Mouse (Mus musculus) MEL (cell line): Measurements from ENCODE around the gene Zfp575. TPM values are rescaled to one million over a fixed set of nuclear protein-coding genes. Genes with fewer than 3 reads are reported as not detected.
A peak's percentile ranks its signal among the peaks of the same experiment; 100 is the strongest.

Source experiments
- DNase-seq: peaks from one replicate; pipeline ENCODE4 v3.0.0; 2011; ENCODE audit warnings: low read depth, low spot score
- H3K27ac ChIP-seq: 2 replicates; pipeline ENCODE4 v1.5.1; 2012; ENCODE audit warnings: low read depth, mild to moderate bottlenecking, control low read depth, low read length, moderate library complexity; ENCODE audit not compliant: control insufficient read depth
- H3K27me3 ChIP-seq, 2 experiments: fragments of 150-350 bp in 1 of 2; sonication (generic) in 1 of 2; 2 replicates each; pipeline ENCODE4 v1.6.1; 2012; ENCODE audit warnings: low read length in 2 of 2, mild to moderate bottlenecking in 2 of 2, improper control_type of control experiment in 1 of 2, moderate library complexity in 1 of 2; ENCODE audit not compliant: insufficient read depth in 2 of 2, control insufficient read depth in 1 of 2
- H3K36me3 ChIP-seq, 2 experiments: 2 replicates each; pipeline ENCODE4 v1.6.1; 2012 to 2014; ENCODE audit warnings: low read length in 2 of 2, improper control_type of control experiment in 1 of 2, inconsistent platforms in 1 of 2, mild to moderate bottlenecking in 1 of 2; ENCODE audit not compliant: insufficient read depth in 2 of 2, control insufficient read depth in 1 of 2
- H3K4me1 ChIP-seq, 2 experiments: fragments of 150-350 bp in 1 of 2; sonication (generic) in 1 of 2; 2 replicates each; pipeline ENCODE4 v1.6.1; 2012; ENCODE audit warnings: low read length in 2 of 2, improper control_type of control experiment in 1 of 2, mild to moderate bottlenecking in 1 of 2; ENCODE audit not compliant: insufficient read depth in 2 of 2, control insufficient read depth in 1 of 2
- H3K4me3 ChIP-seq, 2 experiments: fragments of 150-350 bp in 1 of 2; sonication (generic) in 1 of 2; 2 replicates each; pipeline ENCODE4 v1.5.1; 2012; ENCODE audit warnings: low read depth in 2 of 2, low read length in 2 of 2, mild to moderate bottlenecking in 2 of 2, moderate library complexity in 2 of 2, control low read depth in 1 of 2, improper control_type of control experiment in 1 of 2; ENCODE audit not compliant: control insufficient read depth in 1 of 2, insufficient read depth in 1 of 2
- H3K79me2 ChIP-seq: 2 replicates; pipeline ENCODE4 v1.6.1; 2012; ENCODE audit warnings: mild to moderate bottlenecking, low read length, moderate library complexity; ENCODE audit not compliant: control insufficient read depth, poor library complexity, insufficient read depth
- H3K9ac ChIP-seq: 2 replicates; pipeline ENCODE4 v1.6.1; 2012; ENCODE audit warnings: low read depth, mild to moderate bottlenecking, control low read depth, low read length, moderate library complexity; ENCODE audit not compliant: control insufficient read depth, poor library complexity, severe bottlenecking
- H3K9me3 ChIP-seq: fragments of 150-350 bp; sonication (generic); replicated peaks from 2 replicates; pipeline ENCODE4 v1.6.1; 2012; ENCODE audit warnings: mild to moderate bottlenecking, low read length, improper control_type of control experiment, moderate library complexity; ENCODE audit not compliant: insufficient read depth
- CHD1 ChIP-seq: IDR thresholded peaks from 2 replicates; pipeline ENCODE4 v1.6.1; 2012; ENCODE audit warnings: low read depth, mild to moderate bottlenecking, inconsistent platforms, low read length, improper control_type of control experiment
- CHD2 ChIP-seq: IDR thresholded peaks from 2 replicates; pipeline ENCODE4 v1.6.1; 2011; ENCODE audit warnings: low read length, improper control_type of control experiment
- CTCF ChIP-seq, 3 experiments: IDR thresholded peaks in 2 of 3; conservative IDR thresholded peaks in 1 of 3; 2 replicates each; pipeline ENCODE4 v1.5.1; 2011 to 2012; ENCODE audit warnings: low read length in 3 of 3, low read depth in 2 of 3, mild to moderate bottlenecking in 2 of 3, improper control_type of control experiment in 1 of 3, inconsistent platforms in 1 of 3, mixed read lengths in 1 of 3, moderate library complexity in 1 of 3; ENCODE audit not compliant: control insufficient read depth in 1 of 3, insufficient read depth in 1 of 3, poor library complexity in 1 of 3, severe bottlenecking in 1 of 3
- E2F4 ChIP-seq: IDR thresholded peaks from 2 replicates; pipeline ENCODE4 v1.6.1; 2011; ENCODE audit warnings: low read depth, low read length, improper control_type of control experiment, borderline replicate concordance
- ETS1 ChIP-seq: IDR thresholded peaks from 2 replicates; pipeline ENCODE4 v1.6.1; 2012; ENCODE audit warnings: low read depth, mild to moderate bottlenecking, inconsistent platforms, low read length, improper control_type of control experiment, moderate library complexity
- GATA1 ChIP-seq: IDR thresholded peaks from 2 replicates; pipeline ENCODE4 v1.6.1; 2011; ENCODE audit warnings: low read depth, low read length, improper control_type of control experiment
- HCFC1 ChIP-seq: IDR thresholded peaks from 2 replicates; pipeline ENCODE4 v1.6.1; 2012; ENCODE audit warnings: low read depth, mild to moderate bottlenecking, inconsistent platforms, low read length, improper control_type of control experiment, moderate library complexity
- MAX ChIP-seq: IDR thresholded peaks from 2 replicates; pipeline ENCODE4 v1.6.1; 2011; ENCODE audit warnings: low read length, improper control_type of control experiment
- MAZ ChIP-seq: IDR thresholded peaks from 2 replicates; pipeline ENCODE4 v1.6.1; 2012; ENCODE audit warnings: low read depth, mild to moderate bottlenecking, inconsistent platforms, low read length, improper control_type of control experiment
- MEF2A ChIP-seq: IDR thresholded peaks from 2 replicates; pipeline ENCODE4 v1.6.1; 2014; ENCODE audit warnings: low read depth, mild to moderate bottlenecking, inconsistent platforms, low read length, improper control_type of control experiment; ENCODE audit not compliant: poor library complexity, insufficient replicate concordance, severe bottlenecking; ENCODE audit errors: extremely low read depth
- NELFE ChIP-seq: IDR thresholded peaks from 2 replicates; pipeline ENCODE4 v1.6.1; 2011; ENCODE audit warnings: low read depth, low read length, improper control_type of control experiment
- POLR2AphosphoS2 ChIP-seq: IDR thresholded peaks from 2 replicates; pipeline ENCODE4 v1.6.1; 2011; ENCODE audit warnings: low read length, improper control_type of control experiment
- POLR2AphosphoS5 ChIP-seq: IDR thresholded peaks from 2 replicates; pipeline ENCODE4 v1.6.1; 2012; ENCODE audit warnings: low read depth, borderline replicate concordance, mild to moderate bottlenecking, inconsistent platforms, low read length, moderate library complexity, mixed read lengths
- RAD21 ChIP-seq: IDR thresholded peaks from 2 replicates; pipeline ENCODE4 v1.6.1; 2011; ENCODE audit warnings: mild to moderate bottlenecking, low read depth, low read length, improper control_type of control experiment
- SIN3A ChIP-seq: IDR thresholded peaks from 2 replicates; pipeline ENCODE4 v1.6.1; 2012; ENCODE audit warnings: low read length, improper control_type of control experiment, inconsistent platforms
- SMC3 ChIP-seq: IDR thresholded peaks from 2 replicates; pipeline ENCODE4 v1.6.1; 2011; ENCODE audit warnings: low read depth, low read length, improper control_type of control experiment
- TAL1 ChIP-seq: IDR thresholded peaks from 2 replicates; pipeline ENCODE4 v1.6.1; 2012; ENCODE audit warnings: mild to moderate bottlenecking, inconsistent platforms, low read length, moderate library complexity, mixed read lengths
- TBP ChIP-seq: IDR thresholded peaks from 2 replicates; pipeline ENCODE4 v1.8.0; 2011; ENCODE audit warnings: low read depth, low read length, improper control_type of control experiment
- TCF12 ChIP-seq: IDR thresholded peaks from 2 replicates; pipeline ENCODE4 v1.6.1; 2014; ENCODE audit warnings: low read depth, mild to moderate bottlenecking, inconsistent platforms, low read length, improper control_type of control experiment, moderate library complexity
- USF1 ChIP-seq: IDR thresholded peaks from 2 replicates; pipeline ENCODE4 v1.6.1; 2014; ENCODE audit warnings: low read depth, mild to moderate bottlenecking, inconsistent platforms, low read length, improper control_type of control experiment, moderate library complexity
- USF2 ChIP-seq, 2 experiments: IDR thresholded peaks; 2 replicates each; pipeline ENCODE4 v1.6.1; 2011 to 2012; ENCODE audit warnings: improper control_type of control experiment in 2 of 2, low read length in 2 of 2, borderline replicate concordance in 1 of 2, inconsistent platforms in 1 of 2, low read depth in 1 of 2, mild to moderate bottlenecking in 1 of 2; ENCODE audit not compliant: insufficient read depth in 1 of 2
- ZC3H11A ChIP-seq: IDR thresholded peaks from 2 replicates; pipeline ENCODE4 v1.6.1; 2012; ENCODE audit warnings: low read depth, mild to moderate bottlenecking, inconsistent platforms, low read length, improper control_type of control experiment
- ZKSCAN1 ChIP-seq: IDR thresholded peaks from 2 replicates; pipeline ENCODE4 v1.6.1; 2012; ENCODE audit warnings: low read depth, mild to moderate bottlenecking, inconsistent platforms, low read length, improper control_type of control experiment, moderate library complexity
- ZMIZ1 ChIP-seq: IDR thresholded peaks from 2 replicates; pipeline ENCODE4 v1.6.1; 2012; ENCODE audit warnings: low read depth, mild to moderate bottlenecking, inconsistent platforms, low read length, improper control_type of control experiment, moderate library complexity
- ZNF384 ChIP-seq: IDR thresholded peaks from 2 replicates; pipeline ENCODE4 v1.6.1; 2012; ENCODE audit warnings: low read depth, mild to moderate bottlenecking, inconsistent platforms, low read length, improper control_type of control experiment
- polyA plus RNA-seq, 2 experiments: library from polyadenylated mRNA; stranded (reverse) in 1 of 2; unstranded in 1 of 2; fragments of >175 nt in 1 of 2; fragments of >200 nt in 1 of 2; gene quantifications; 2 replicates each; pipeline versions ENCODE4 v1.2.1 to v1.2.4; 2012; ENCODE audit warnings: low replicate concordance in 2 of 2, low read depth in 1 of 2; ENCODE audit not compliant: insufficient read length in 2 of 2, insufficient read depth in 1 of 2, missing spikeins in 1 of 2
- total RNA-seq: library from RNA; depleted of rRNA; stranded (reverse); fragments of 300-350 nt; gene quantifications from 2 replicates; pipeline ENCODE4 v1.2.3, GENCODE M21; 2012

The Zfp575 gene
- total and polyA plus RNA-seq, 3 experiments: 0.50 to 0.58 TPM; not detected in 1

- no peaks in the 10 kb centered on the region for H3K9me3 ChIP-seq
- no peak overlapping the region for H3K4me3 ChIP-seq
- H3K9ac ChIP-seq: no peak overlapping the region
- DNase-seq: no peak
- H3K36me3 ChIP-seq: no peaks in the 10 kb centered on the region
- no peaks in the 10 kb centered on the region for H3K4me1 ChIP-seq
- no peaks in the 10 kb centered on the region for H3K27me3 ChIP-seq
- H3K27ac ChIP-seq: no peak overlapping the region
- TF ChIP-seq TBP (no peak), TCF12 (no peak), MEF2A (no peak), MAX (no peak), TAL1 (no peak), CTCF (IDR thresholded peaks at IDR 0.05 in 2 of 3, conservative IDR thresholded peaks at IDR 0.05 in 1 of 3; ENCODE audit: control insufficient read depth in 1 of 3, insufficient read depth in 1 of 3, low read depth in 2 of 3, low read length in 3 of 3, poor library complexity in 1 of 3, severe bottlenecking in 1 of 3) (no peak), SIN3A (no peak), ZMIZ1 (no peak), ZNF384 (no peak), MAZ (no peak), CHD1 (no peak), ZKSCAN1 (no peak), USF2 (IDR thresholded peaks at IDR 0.05; ENCODE audit: borderline replicate concordance in 1 of 2, insufficient read depth in 1 of 2, low read depth in 1 of 2, low read length in 2 of 2) (no peak), POLR2AphosphoS2 (no peak), ETS1 (no peak), USF1 (no peak), NELFE (no peak), POLR2AphosphoS5 (no peak), GATA1 (no peak)
- H3K79me2 ChIP-seq: no peaks in the 10 kb centered on the region; the same call in 1 of the 2 replicates
Measured at GRCm38 (mm10) chr7:24605561-24605960, 18.1 kb upstream of the Zfp575 start.

DNA sequence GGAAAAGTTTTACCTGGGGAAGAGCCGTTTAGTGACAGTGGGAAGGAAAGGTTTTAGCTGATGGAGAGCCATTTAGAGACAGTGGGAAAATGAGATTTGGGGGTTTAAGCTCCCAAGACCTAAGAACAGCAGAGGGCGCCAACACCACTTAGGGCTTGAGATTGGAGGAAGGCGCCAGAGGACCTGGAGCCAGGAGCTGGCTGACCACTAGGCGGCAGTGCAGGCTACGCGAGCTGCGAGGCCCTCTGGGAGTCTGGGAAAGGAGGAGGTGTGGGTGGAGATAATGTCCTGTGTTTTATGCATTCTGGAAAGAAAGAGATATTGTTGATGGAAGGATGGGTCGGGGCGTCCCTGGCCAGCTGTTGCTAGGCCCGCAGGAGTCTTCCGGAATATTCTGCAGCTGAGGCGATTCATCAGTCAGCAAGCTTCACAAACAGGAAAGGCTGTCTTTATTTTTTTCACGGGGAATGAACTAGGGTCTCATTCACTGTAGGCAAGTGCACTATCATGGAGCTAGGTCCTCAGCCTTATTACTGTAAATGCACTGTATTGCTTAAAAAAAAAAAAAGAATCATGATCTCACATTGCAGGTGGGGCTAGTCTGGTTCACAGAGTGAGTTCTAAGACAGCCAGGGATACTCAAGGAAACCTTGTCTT lies 13.6 kb upstream of the Zfp575 start:
- DNase-seq: peak; percentile 95
- TF ChIP-seq CHD2: no peak
- peak; percentile 98 for TF ChIP-seq SMC3
- peak in 2 of 3 experiments; percentile 99 to 100; a peak in 5 of 6 replicates for TF ChIP-seq CTCF (IDR thresholded peaks at IDR 0.05 in 2 of 3, conservative IDR thresholded peaks at IDR 0.05 in 1 of 3; ENCODE audit: control insufficient read depth in 1 of 3, insufficient read depth in 1 of 3, low read depth in 2 of 3, low read length in 3 of 3, poor library complexity in 1 of 3, severe bottlenecking in 1 of 3)
- TF ChIP-seq RAD21: peak; percentile 92
- peak; percentile 92 for TF ChIP-seq ZC3H11A
- no peak for TF ChIP-seq E2F4
- 0 out of 2 replicates have a peak, but pooled peaks have one; percentile 40 for TF ChIP-seq SIN3A
- TF ChIP-seq HCFC1: peak; percentile 66; the same call in 1 of the 2 replicates
- no peaks in the 10 kb centered on the region for H3K4me1 ChIP-seq

More for the DNA sequence above, 13.6 kb upstream of the Zfp575 start:
- Histone ChIP-seq H3K79me2 (no peaks in the 10 kb centered on the region), H3K27me3 (no peaks in the 10 kb centered on the region), H3K9me3 (no peaks in the 10 kb centered on the region), H3K27ac (no peak overlapping the region), H3K36me3 (no peaks in the 10 kb centered on the region), H3K4me3 (no peak overlapping the region), H3K9ac (no peak overlapping the region)
